13 mouse cellular contexts compared by ENCODE assay signal in genomic region chr8:115257417-115257816, GRCm38 (mm10).
"Had no signal": no experiment of that assay in that cellular context is flagged by ENCODE, and none has a peak within 500 bp of the region (broad histone marks: within the 10 kb centered on the region; RNA-seq: fewer than 3 reads in every experiment).

No protein-coding gene starts in this region.

- H3K9me3 ChIP-seq: midbrain, embryonic 10.5 days; midbrain, embryonic 12.5 days; midbrain, embryonic 15.5 days had no signal

- DNase-seq: lung, adult 18-20 months; lung, embryonic 14.5 days; lung, postnatal 10 days; lung, postnatal 4 days; retina, postnatal 1 day; right cerebral cortex, postnatal 14 days; thymus, adult 18-20 months; thymus, postnatal 14 days; thymus, postnatal 36 days had no signal

- H3K4me3 ChIP-seq: midbrain, embryonic 10.5 days; midbrain, embryonic 12.5 days; midbrain, embryonic 15.5 days had no signal

- H3K36me3 ChIP-seq: midbrain, embryonic 10.5 days; midbrain, embryonic 12.5 days; midbrain, embryonic 15.5 days had no signal

- H3K4me2 ChIP-seq: lung, embryonic 14.5 days; midbrain, embryonic 12.5 days; midbrain, embryonic 15.5 days had no signal

- H3K9ac ChIP-seq: liver, embryonic 14.5 days; lung, embryonic 14.5 days; midbrain, embryonic 12.5 days; midbrain, embryonic 15.5 days had no signal

- ATAC-seq: midbrain, embryonic 15.5 days had no signal

- H3K27ac ChIP-seq: liver, embryonic 14.5 days; midbrain, embryonic 10.5 days; midbrain, embryonic 12.5 days; midbrain, embryonic 15.5 days had no signal
